Mouse (Mus musculus): Measurements from ENCODE around the gene Vmn2r73.
A peak's percentile ranks its signal among the peaks of the same experiment; 100 is the strongest.
"Not testable (repeated sequence)": the region's sequence is repeated elsewhere in the genome, so short reads cannot be mapped to it uniquely, and the experiment has no call there.

Vmn2r73 gene

GRCm38 (mm10) chr7:85876166-85876565 lies at the start of gene Vmn2r73:
Vmn2r73 (minus strand) TSS chr7:85876266.
- no peak for DNase-seq (ENCODE audit: low spot score)

DNA sequence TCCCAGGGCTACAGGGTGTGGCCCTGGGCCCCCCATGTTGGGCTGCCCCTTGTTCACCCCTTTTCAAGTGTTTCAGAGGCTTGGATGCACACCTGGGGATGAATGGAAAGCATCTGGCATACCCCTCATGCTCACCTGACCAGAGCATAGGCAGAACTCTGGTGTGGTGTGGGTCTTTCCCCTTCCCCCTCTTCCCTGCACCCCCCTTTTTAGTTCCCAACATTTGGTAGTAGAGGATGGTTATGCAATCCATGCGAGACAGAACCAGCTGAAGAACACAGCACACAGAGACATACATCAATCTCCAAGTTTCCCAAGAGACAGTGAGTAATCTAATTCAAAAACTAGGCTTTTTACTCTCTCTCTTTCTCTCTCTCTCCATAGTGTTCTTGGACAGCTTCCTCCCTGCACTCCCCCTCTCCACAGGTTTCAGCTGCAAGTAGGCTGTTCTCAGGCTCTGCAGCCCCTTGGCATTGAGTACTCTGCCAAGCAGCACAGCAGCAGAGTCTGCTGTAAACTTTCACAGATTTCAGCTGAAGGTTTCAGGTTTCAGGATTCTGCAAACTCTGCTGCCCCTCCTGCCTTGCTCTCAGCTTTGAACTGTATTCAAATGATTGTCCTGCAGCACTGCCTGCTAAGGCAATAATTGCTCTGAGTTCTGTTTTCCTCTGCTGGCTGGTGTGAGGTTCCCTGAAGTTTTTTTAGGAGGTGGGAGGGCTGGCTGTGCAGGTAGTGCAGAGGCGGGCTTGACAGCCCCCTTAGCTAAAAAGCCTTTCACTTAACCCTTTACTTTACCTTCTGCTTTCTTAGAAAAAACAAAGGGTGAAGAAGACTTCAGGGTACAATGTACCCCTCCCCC lies 35.7 kb downstream of the Vmn2r73 start:
- DNase-seq (ENCODE audit: low spot score): peak; percentile 1

DNA sequence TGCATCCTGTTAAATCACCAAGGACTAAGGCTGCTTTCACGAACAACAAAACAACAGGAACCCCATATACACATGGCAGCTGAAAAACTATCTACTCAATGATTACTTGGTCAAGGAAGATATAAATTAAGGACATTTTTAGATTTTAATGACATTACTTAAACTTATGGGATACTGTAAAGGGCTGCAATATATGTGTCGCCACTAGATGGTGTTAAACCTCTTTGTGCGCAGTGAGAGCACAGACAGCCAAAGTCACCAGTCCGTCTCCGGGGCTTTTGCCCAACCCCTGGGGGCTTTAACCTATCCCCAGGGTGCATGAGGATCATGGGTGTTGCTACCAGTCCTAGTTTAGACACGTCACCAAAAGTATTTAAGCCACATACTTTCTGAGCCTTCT lies 58.0 kb downstream of the Vmn2r73 start:
- DNase-seq (ENCODE audit: low spot score): not testable (repeated sequence)

Measured in yolk sac, embryonic 10.5 days (tissue).